Mouse (Mus musculus) cortical plate, adult 2 months (tissue): ENCODE measurements around the gene Taldo1.

Source experiments
- CTCF ChIP-seq: fragments of 200-500 bp; IDR thresholded peaks from 2 replicates; pipeline ENCODE4 v1.5.1; 2011; ENCODE audit warnings: mild to moderate bottlenecking, control low read depth, low read length; ENCODE audit not compliant: insufficient read depth; ENCODE audit errors: extremely low read depth
- POLR2A ChIP-seq: fragments of 200-500 bp; IDR thresholded peaks from 2 replicates; pipeline ENCODE4 v1.6.1; 2011; ENCODE audit warnings: mild to moderate bottlenecking, low read length, control low read depth; ENCODE audit not compliant: insufficient read depth; ENCODE audit errors: extremely low read depth

DNA sequence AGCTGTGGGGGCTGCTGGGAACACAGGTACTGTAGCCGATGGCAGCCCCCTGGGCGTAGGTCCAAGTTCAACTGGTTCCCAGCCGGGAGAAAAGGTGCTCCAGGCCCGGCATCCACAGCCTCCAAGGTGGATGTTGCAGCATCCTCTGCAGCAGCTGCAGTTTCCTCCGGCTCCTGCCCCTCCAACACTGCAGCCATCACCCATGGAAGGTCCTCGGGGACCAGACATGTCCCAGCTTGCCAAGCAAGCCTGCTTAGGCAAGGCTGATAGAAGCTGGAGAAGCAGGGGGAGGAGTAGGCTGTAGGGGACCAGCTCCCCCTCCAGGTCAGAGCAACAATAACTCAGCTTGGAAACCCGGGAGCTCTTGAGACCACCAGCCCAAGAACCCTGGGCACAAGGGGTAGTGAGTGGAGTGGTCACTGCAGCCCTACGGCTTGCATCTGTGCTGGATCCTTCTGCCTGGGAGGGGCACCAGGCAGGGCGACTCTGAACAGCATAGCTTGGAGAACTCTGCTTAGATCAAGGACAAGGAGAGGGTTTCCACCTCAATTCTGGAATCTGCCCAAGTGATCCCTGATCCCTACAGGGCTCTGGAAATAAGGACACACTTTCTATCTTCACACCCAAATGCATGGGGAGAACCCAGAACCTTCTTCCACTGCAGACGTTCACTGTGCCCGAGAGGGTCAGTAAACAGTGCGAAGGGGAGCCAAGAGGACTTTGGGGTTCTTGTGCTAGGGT lies 51.3 kb downstream of the Taldo1 start:
- TF ChIP-seq POLR2A (no peak), CTCF (no peak)
